Mouse (Mus musculus) adrenal gland, adult 18-20 months (tissue): Measurements from ENCODE around the gene Pkd1l1. TPM values are rescaled to one million over a fixed set of nuclear protein-coding genes. Genes with fewer than 3 reads are reported as not detected.

Source experiments
- total RNA-seq, 2 experiments: library from RNA; stranded (reverse); gene quantifications; 1 replicate in 1 of 2; 2 replicates in 1 of 2; pipeline ENCODE4 v1.2.3; 2021

The Pkd1l1 gene
- total RNA-seq, 2 experiments from 2014 or later = 0.13 TPM; not detected in 1

Other genes with a start within 250 kb of the Pkd1l1 start
- gene Hus1, start 37.9 kb upstream of the Pkd1l1 start, total RNA-seq = 1 to 10 TPM; 7.3 to 7.4 TPM
- under 1 TPM in 1 of 2 experiments, not detected in 1; 0.19 TPM for gene Gm11992, start 75.3 kb upstream of the Pkd1l1 start, total RNA-seq
- gene Sun3, start 75.7 kb upstream of the Pkd1l1 start, total RNA-seq = not detected
- gene Upp1, start 144.8 kb upstream of the Pkd1l1 start, total RNA-seq = 10 to 100 TPM; 11.0 to 12.2 TPM
- under 1 TPM; 0.07 to 0.10 TPM for gene Abca13, start 218.7 kb upstream of the Pkd1l1 start, total RNA-seq